9 mouse cellular contexts compared by ENCODE assay signal in the genomic region with DNA sequence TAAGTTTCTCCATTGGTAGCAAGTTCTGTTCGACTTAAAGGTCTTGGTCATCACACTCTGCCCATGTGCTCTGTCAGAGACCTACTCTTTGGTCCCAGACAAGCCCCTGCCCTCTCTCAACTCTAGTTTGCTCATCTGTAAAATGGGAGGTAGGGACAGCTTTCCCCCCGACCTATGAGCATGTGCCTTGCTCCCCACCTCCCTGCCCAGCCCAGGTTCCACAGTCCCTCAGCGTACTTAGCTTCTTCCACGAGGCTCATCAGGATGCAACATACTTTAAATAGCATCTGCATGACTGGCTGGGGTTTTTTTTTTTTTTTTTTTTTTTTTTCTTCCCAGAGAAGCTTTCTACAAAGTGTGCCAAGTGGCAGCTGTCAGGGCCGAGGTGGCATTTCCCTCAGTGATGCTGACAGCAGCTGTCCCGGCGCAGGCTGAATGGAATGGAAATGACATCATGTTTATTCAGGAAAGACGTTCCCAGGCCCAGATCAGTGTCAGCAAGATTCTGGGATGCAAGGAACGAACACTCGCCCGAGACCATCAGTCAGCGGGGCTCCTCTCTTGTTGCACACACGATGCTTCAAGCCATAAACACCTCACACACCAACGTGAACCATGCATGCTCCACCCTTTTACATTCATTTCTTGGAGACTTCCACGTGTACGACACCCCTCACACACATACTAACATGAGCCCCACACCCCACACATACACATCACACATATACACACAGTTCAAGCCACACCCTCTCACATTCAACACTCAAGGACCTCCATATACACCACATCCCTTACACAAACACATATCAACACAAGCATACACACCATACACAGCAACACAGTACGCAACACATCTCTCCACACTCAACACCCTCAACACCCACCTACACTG. TPM values are rescaled to one million over a fixed set of nuclear protein-coding genes. Genes with fewer than 3 reads are reported as not detected.
A peak's percentile ranks its signal among the peaks of the same experiment; 100 is the strongest.
DNase-seq lines count a peak whose midpoint lies in the region; ATAC-seq lines count a peak whose summit lies in the region.
"Had no signal": no experiment of that assay in that cellular context is flagged by ENCODE, and none has a peak within 500 bp of the region (broad histone marks: within the 10 kb centered on the region; RNA-seq: fewer than 3 reads in every experiment).

No protein-coding gene starts in this region.

- no peak overlapping the region for H3K4me2 ChIP-seq in forebrain, embryonic 14.5 days (ENCODE audit: low read length)
- H3K4me2 ChIP-seq: liver, embryonic 12.5 days had no signal

- intact Hi-C loops in left cerebral cortex, postnatal 14 days (cut with DNase I) = no loop called here

- DNase-seq in layer of hippocampus, adult 8-10 months (ENCODE audit: low spot score in 2 of 2) = peak; percentile 44 to 51
- DNase-seq in layer of hippocampus, postnatal 25 days (ENCODE audit: extremely low spot score in 1 of 2, low spot score in 1 of 2) = no peak
- peak; percentile 87 for DNase-seq in forebrain, embryonic 14.5 days (ENCODE audit: low spot score)
- peak; percentile 65 to 78 for DNase-seq in left cerebral cortex, postnatal 14 days (ENCODE audit: low spot score in 2 of 2)
- peak; percentile 60 to 71 for DNase-seq in right cerebral cortex, adult 2 months (ENCODE audit: low spot score in 2 of 2)
- no peak for DNase-seq in cerebellum, adult 11-12 months
- DNase-seq in kidney, postnatal 36 days = no peak

- no peaks in the 10 kb centered on the region for H3K36me3 ChIP-seq in forebrain, embryonic 14.5 days (ENCODE audit: control insufficient read depth, insufficient read depth, low read length)
- H3K36me3 ChIP-seq: liver, embryonic 12.5 days had no signal

- H3K4me3 ChIP-seq in forebrain, embryonic 14.5 days (ENCODE audit: low read depth, low read length) = no peak overlapping the region
- H3K4me3 ChIP-seq: liver, embryonic 12.5 days had no signal

- no peak overlapping the region for H3K9ac ChIP-seq in forebrain, embryonic 14.5 days (ENCODE audit: low read length)
- H3K9ac ChIP-seq: liver, embryonic 12.5 days had no signal

- H3K27ac ChIP-seq in forebrain, embryonic 14.5 days (ENCODE audit: low read depth, low read length) = peak overlapping the region; percentile 27; the same call in 1 of the 2 replicates
- H3K27ac ChIP-seq: liver, embryonic 12.5 days had no signal

- peak; percentile 89 for ATAC-seq in forebrain, embryonic 14.5 days
- ATAC-seq in cerebellum, adult (ENCODE audit: insufficient number of reproducible peaks, low FRiP score, low TSS enrichment) = no peak
- ATAC-seq: liver, embryonic 12.5 days had no signal

- 47% methylated on average over 17 of the region's 17 CpGs for WGBS in forebrain, embryonic 14.5 days

- no peaks in the 10 kb centered on the region for H3K9me3 ChIP-seq in forebrain, embryonic 14.5 days (replicated peaks; ENCODE audit: control insufficient read depth, low read length)
- H3K9me3 ChIP-seq: liver, embryonic 12.5 days had no signal

- H3K4me1 ChIP-seq in forebrain, embryonic 14.5 days (ENCODE audit: control insufficient read depth, insufficient read depth, low read length) = peaks cover 9% of the 10 kb centered on the region
- H3K4me1 ChIP-seq: liver, embryonic 12.5 days had no signal

- no peaks in the 10 kb centered on the region for H3K27me3 ChIP-seq in forebrain, embryonic 14.5 days (replicated peaks; ENCODE audit: control insufficient read depth, insufficient read depth, low read length)

RNA-seq across cellular contexts. Expression of a gene that starts 56.1 kb away (rescaled TPM):
- 10 to 100 TPM; 67.2 to 84.6 (median 74.4) TPM for total RNA-seq in layer of hippocampus, adult 8-10 months (2022)
- total RNA-seq in layer of hippocampus, postnatal 25 days (2021) = 10 to 100 TPM; 96.0 to 98.3 TPM
- polyA plus RNA-seq in forebrain, embryonic 14.5 days (2014; fragmentation: Nextera tagmentation; extraction: Ambion mirVana) = 85.1 and 102 TPM in 2 replicates
- total RNA-seq in left cerebral cortex, postnatal 14 days (2021) = 10 to 100 TPM; 73.2 to 85.4 TPM

Comparison
In these comparisons a context has a peak if more than half of its experiments do, and no peak if none do; other contexts are left out.
1. DNase-seq: peak in layer of hippocampus, adult 8-10 months (2 of 2), forebrain, embryonic 14.5 days (single experiment), left cerebral cortex, postnatal 14 days (2 of 2) and right cerebral cortex, adult 2 months (2 of 2); none in layer of hippocampus, postnatal 25 days (0 of 2), cerebellum, adult 11-12 months (single experiment) and kidney, postnatal 36 days (0 of 2).